Mouse (Mus musculus): Measurements from ENCODE around the gene Olfr97.

DNA sequence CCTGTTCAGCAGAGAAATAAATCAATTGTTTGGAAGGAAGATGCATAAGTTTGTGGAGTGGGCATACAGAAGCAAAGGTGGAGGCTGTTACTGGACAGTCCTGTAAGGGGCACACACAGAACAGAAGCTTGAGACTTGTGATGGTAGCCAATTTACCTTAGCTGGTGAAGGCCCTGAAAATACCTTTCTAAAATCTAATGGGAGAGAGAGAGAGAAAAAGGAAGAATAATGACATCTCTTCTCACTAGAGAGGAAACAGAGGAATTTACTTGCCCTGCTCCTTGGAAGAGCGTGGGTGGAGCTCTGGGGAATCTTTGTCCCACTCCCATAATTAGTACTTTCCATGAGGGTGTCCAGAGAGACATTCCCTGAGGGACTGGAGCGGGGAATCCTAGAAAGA, 36.2 kb downstream of the Olfr97 start, which contains the start of gene Olfr94:
- TF ChIP-seq EP300 (IDR thresholded peaks at IDR 0.05; ENCODE audit: low read depth) (no peak), CTCF (IDR thresholded peaks at IDR 0.05; ENCODE audit: low read depth) (no peak)
